Mouse (Mus musculus) spleen, adult 2 months (tissue): ENCODE measurements around the gene Hoxb3. TPM values are rescaled to one million over a fixed set of nuclear protein-coding genes. Genes with fewer than 3 reads are reported as not detected.
A peak's percentile ranks its signal among the peaks of the same experiment; 100 is the strongest.

Experiments used
- DNase-seq, 2 experiments: peaks; one replicate each; pipeline versions ENCODE4 v3.0.0 to v3.0.0-alpha.2; 2012 to 2021; ENCODE audit warnings: low spot score in 2 of 2, low read depth in 1 of 2
- H3K27ac ChIP-seq: fragments of 200-500 bp; 2 replicates; pipeline ENCODE4 v1.5.1; 2012; ENCODE audit warnings: low read length, inconsistent platforms; ENCODE audit not compliant: insufficient read depth
- H3K27me3 ChIP-seq: fragments of 200-500 bp; 2 replicates; pipeline ENCODE4 v1.6.1; 2012; ENCODE audit warnings: mild to moderate bottlenecking, moderate library complexity, low read length, inconsistent platforms; ENCODE audit not compliant: control insufficient read depth, insufficient read depth
- H3K36me3 ChIP-seq: fragments of 200-500 bp; 2 replicates; pipeline ENCODE4 v1.6.1; 2012; ENCODE audit warnings: mild to moderate bottlenecking, low read length, inconsistent platforms; ENCODE audit not compliant: control insufficient read depth, insufficient read depth
- H3K4me1 ChIP-seq: fragments of 200-500 bp; 2 replicates; pipeline ENCODE4 v1.6.1; 2011; ENCODE audit warnings: inconsistent platforms; ENCODE audit not compliant: control insufficient read depth, insufficient read depth, insufficient read length
- H3K4me3 ChIP-seq: fragments of 200-500 bp; 2 replicates; pipeline ENCODE4 v1.5.1; 2011; ENCODE audit warnings: mild to moderate bottlenecking, inconsistent platforms; ENCODE audit not compliant: insufficient read depth, insufficient read length; ENCODE audit errors: extremely low read depth
- CTCF ChIP-seq: fragments of 200-500 bp; IDR thresholded peaks from 2 replicates; pipeline ENCODE4 v1.5.1; 2011; ENCODE audit warnings: mild to moderate bottlenecking, inconsistent platforms; ENCODE audit not compliant: insufficient read depth, insufficient read length, insufficient replicate concordance; ENCODE audit errors: extremely low read depth
- POLR2A ChIP-seq: fragments of 200-500 bp; IDR thresholded peaks from 2 replicates; pipeline ENCODE4 v1.6.1; 2011; ENCODE audit warnings: low read depth, low read length, inconsistent platforms
- WGBS: fragments of 180-500 bp; shearing (Covaris S2); methylation state at CpG from one replicate; pipeline ENCODE4 v1.1.7; 2018; 5-methylcytosine and 5-hydroxymethylcytosine counted together
- polyA plus RNA-seq: library from polyadenylated mRNA; depleted of rRNA; stranded (reverse); fragments of >200 nt; gene quantifications from 2 replicates; pipeline ENCODE4 v1.2.3, GENCODE M21; 2012

Gene Hoxb3
- polyA plus RNA-seq, 1 experiment, result 2.0 TPM

DNA sequence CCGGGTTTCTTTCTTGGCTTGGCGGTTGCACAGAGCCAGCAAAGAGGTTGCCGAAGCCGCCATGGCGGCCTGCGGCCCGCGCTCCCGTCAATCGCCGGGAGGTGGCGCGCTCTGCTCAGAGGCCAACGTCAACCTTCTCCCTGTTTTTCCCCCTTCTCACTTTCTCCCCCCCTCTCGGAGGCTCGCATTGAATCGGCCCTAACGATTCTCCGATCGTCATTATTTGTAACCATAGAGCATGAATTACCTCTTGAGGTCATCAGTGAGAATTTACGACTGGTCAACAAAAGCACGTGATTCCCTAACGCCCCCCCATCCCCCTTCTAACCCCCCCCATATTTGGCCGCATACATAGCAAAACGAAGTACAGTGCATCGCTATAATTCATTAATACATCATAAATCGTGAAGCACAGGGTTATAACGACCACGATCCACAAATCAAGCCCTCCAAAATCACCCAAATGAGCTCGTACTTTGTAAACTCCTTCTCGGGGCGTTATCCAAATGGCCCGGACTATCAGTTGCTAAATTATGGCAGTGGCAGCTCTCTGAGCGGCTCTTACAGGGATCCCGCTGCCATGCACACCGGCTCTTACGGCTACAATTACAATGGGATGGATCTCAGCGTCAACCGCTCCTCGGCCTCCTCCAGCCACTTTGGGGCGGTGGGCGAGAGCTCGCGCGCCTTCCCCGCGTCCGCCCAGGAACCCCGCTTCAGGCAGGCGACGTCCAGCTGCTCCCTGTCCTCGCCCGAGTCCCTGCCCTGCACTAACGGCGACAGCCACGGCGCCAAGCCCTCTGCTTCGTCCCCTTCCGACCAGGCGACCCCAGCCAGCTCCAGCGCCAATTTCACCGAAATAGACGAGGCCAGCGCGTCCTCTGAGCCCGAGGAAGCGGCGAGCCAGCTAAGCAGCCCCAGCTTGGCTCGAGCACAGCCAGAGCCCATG lies 19.7 kb upstream of the Hoxb3 start, which contains the start of gene Hoxb5:
Gene Hoxb5, plus strand, starts transcription at position 186 of the 949 bp plus-strand sequence.
- 1% methylated on average over 69 of the region's 69 CpGs for WGBS
- DNase-seq, result peak in 1 of 2 experiments; percentile 31
- peaks cover 4% of the 10 kb centered on the region; the same call in 1 of the 2 replicates for H3K4me1 ChIP-seq
- peak within 1 kb of the TSS; percentile 16; the same call in 1 of the 2 replicates for H3K4me3 ChIP-seq
- peaks cover 34% of the 10 kb centered on the region for H3K27me3 ChIP-seq
- no peak within 1 kb of the TSS for H3K27ac ChIP-seq
- TF ChIP-seq POLR2A (no peak), CTCF (peak; percentile 77)
- H3K36me3 ChIP-seq, result no peaks in the 10 kb centered on the region

DNA sequence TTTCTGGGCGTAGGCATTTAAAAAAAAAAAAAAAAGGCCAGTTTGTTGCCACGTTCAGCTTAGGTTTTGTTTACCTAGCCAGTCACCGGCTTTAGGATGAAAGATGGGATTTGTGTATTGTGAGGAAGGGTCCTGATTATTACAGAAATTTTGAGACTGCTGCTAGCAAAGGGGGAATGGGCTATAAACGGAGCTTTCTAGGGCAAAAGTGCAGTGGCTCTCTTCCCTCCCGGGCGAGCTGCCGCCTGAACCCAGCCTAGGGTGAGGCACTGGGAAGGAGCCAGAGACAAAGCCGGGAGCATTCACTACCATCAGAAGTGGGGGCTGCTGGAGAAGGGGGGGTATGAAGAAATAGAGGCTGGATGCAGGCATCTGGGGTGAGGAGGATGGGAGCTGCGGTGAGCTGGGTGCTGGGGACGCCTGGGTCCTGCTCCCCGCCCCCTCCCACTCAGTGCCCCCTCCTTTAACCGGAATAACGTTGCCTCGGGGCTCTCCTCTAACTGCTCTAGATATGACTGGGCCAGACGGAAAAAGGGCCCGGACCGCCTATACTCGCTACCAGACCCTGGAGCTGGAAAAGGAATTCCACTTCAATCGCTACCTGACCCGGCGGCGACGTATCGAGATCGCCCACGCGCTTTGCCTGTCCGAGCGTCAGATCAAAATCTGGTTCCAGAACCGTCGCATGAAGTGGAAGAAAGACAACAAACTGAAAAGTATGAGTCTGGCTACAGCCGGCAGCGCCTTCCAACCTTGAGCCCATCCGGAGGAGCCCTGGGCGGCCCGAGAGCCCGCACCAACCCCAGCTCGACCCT lies 18.5 kb upstream of the Hoxb3 start:
- Histone ChIP-seq H3K4me3 (no peak overlapping the region), H3K36me3 (no peaks in the 10 kb centered on the region), H3K27me3 (peaks cover 27% of the 10 kb centered on the region), H3K27ac (no peak overlapping the region; the same call in 1 of the 2 replicates), H3K4me1 (no peaks in the 10 kb centered on the region)
- no peak for DNase-seq
- TF ChIP-seq CTCF (no peak), POLR2A (no peak)
- WGBS, result 21% methylated on average over 38 of the region's 38 CpGs

DNA sequence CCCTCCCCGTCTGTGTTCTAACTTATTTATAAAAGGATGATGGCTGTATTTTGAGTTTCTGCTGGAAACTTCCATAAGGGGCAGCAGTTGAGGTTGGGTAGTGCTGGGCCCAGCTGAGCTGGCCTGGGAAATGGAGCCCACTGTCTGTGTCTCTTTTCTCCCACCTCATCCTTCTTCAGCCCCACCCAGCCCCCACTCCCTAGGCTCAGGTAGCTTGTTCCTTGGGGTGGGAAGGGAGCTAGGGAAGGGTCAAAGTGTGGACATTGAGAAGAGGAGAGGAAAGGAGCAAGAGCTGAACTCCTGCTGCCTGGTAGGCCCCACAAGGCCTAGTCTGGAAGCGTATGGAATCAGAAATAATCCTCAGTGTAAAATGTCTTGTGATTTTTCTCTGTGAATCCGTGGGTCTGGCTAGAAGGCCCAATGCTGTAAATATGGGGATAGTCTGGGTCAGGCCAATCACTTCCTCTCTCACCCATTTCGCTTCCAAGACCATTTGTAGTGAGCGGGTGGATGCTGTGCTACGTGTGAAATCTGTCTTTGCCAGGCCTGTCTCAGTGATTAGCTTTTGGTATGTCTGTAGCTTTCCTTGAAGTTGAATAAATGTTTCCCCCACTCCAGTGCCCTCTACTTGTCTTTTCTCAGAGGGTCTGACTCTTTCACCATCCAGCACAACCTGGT lies 17.5 kb upstream of the Hoxb3 start:
- H3K27ac ChIP-seq, result no peak overlapping the region
- peaks cover 22% of the 10 kb centered on the region for H3K27me3 ChIP-seq
- no peak overlapping the region for H3K4me3 ChIP-seq
- 90% methylated on average over 6 of the region's 6 CpGs for WGBS
- no peaks in the 10 kb centered on the region for H3K36me3 ChIP-seq
- DNase-seq, result no peak
- TF ChIP-seq POLR2A, result no peak
- no peak for TF ChIP-seq CTCF
- H3K4me1 ChIP-seq, result no peaks in the 10 kb centered on the region

DNA sequence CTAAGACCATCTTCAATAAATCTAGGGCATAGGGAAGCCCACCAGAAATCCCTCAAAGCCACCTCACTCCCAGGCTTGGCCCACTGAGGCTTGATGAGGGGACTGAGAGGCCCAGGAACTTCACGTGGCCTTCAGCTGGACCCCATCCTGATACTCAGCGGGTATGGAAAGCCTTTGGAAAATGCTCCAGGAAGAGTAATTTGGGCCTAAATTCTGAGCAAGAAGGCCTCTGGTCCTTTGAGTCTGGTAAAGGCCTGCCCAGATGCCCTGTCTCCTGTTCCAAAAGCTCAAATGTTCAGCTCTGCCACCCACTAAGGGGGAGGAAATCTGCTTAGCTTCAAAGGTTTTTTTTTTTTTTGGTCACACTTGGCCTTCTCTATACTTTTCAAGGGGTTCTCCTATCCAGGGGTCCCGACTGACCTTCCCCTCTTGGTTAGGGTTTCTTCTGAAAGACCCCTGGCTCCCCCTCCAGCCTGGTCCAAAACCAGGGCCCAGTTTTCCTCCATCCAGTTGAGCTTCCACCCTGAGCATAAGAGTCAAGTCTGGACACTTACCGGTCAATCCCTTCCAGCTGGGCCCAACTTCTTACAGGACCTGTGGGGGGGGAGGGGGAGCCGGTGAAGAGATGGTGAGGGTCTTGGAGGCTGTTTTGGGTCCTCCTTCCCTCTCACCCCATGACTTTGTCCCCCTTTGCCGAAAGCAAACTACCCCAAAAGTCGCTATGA lies 16.8 kb upstream of the Hoxb3 start:
- peaks cover 19% of the 10 kb centered on the region for H3K27me3 ChIP-seq
- WGBS, result 67% methylated on average over 7 of the region's 7 CpGs
- no peak for DNase-seq

DNA sequence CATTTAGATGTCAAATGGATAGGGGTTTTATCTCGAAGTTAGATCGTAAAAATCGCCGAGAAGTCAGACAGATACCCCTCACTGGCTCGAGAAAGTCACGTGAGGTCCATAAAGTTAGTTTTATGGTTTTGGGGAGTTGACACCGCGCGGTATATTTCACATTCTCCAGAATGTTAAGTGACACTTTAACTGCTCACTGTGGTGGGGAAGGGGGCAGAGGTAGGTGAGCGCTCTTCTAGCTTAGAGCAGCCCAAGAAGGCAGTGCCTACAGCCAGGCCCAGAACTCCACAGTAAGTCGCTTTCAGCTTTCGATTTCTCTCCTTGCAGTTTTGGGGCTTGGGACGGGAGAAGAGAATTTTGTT lies 16.2 kb upstream of the Hoxb3 start:
- Histone ChIP-seq H3K4me1 (peaks cover 2% of the 10 kb centered on the region; the same call in 1 of the 2 replicates), H3K27ac (no peak overlapping the region), H3K36me3 (no peaks in the 10 kb centered on the region), H3K4me3 (no peak overlapping the region), H3K27me3 (peaks cover 19% of the 10 kb centered on the region)
- 37% methylated on average over 13 of the region's 13 CpGs for WGBS
- no peak for DNase-seq
- TF ChIP-seq POLR2A, result no peak
- TF ChIP-seq CTCF, result no peak

More for the DNA sequence above, 16.8 kb upstream of the Hoxb3 start:
- Histone ChIP-seq H3K27ac (no peak overlapping the region), H3K4me1 (peaks cover 2% of the 10 kb centered on the region; the same call in 1 of the 2 replicates), H3K4me3 (no peak overlapping the region), H3K36me3 (no peaks in the 10 kb centered on the region)
- TF ChIP-seq POLR2A (no peak), CTCF (no peak)

DNA sequence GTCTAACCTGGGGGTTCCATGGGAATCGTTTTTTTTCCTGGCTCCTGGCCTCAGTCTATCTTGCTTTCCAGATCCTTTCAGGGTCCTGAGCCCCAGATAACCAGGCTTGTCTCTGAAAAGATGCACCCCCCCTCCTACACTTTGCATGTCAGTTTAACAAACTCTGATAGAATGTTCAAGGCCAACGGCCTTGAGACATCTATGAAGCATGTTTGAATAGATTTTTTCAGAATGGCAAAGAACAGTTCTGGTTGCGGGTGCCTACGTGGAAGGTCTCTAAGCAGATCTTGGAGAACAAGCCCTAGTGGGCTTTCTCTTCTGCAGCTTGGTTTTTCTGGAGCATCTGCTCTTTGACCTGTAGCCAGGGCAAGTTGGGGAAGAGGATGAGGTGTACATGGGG lies 14.4 kb upstream of the Hoxb3 start:
- no peak overlapping the region for H3K27ac ChIP-seq
- no peak overlapping the region for H3K4me3 ChIP-seq
- WGBS, result 70% methylated on average over 4 of the region's 4 CpGs
- TF ChIP-seq POLR2A, result no peak
- no peak for TF ChIP-seq CTCF
- peaks cover 15% of the 10 kb centered on the region for H3K27me3 ChIP-seq
- no peak for DNase-seq
- no peaks in the 10 kb centered on the region for H3K36me3 ChIP-seq
- peaks cover 2% of the 10 kb centered on the region; the same call in 1 of the 2 replicates for H3K4me1 ChIP-seq
